Mouse (Mus musculus) heart, adult 2 months (tissue): ENCODE data around the gene Rabif. TPM values are rescaled to one million over a fixed set of nuclear protein-coding genes. Genes with fewer than 3 reads are reported as not detected.
"Not testable (repeated sequence)": the region's sequence is repeated elsewhere in the genome, so short reads cannot be mapped to it uniquely, and the experiment has no call there.

Source experiments
- DNase-seq, 2 experiments: peaks; one replicate each; pipeline ENCODE4 v3.0.0; 2021
- H3K27ac ChIP-seq: fragments of 200-600 bp; 2 replicates; pipeline ENCODE4 v1.8.1; 2022
- H3K27me3 ChIP-seq: fragments of 200-500 bp; 2 replicates; pipeline ENCODE4 v1.6.1; 2012; ENCODE audit warnings: mild to moderate bottlenecking, low read length, inconsistent platforms, mixed read lengths; ENCODE audit not compliant: control insufficient read depth, insufficient read depth
- H3K36me3 ChIP-seq: fragments of 200-500 bp; 2 replicates; pipeline ENCODE4 v1.6.1; 2012; ENCODE audit warnings: low read length, inconsistent platforms; ENCODE audit not compliant: control insufficient read depth, insufficient read depth
- H3K4me1 ChIP-seq: fragments of 200-500 bp; 2 replicates; pipeline ENCODE4 v1.6.1; 2011; ENCODE audit warnings: low read length; ENCODE audit not compliant: control insufficient read depth, insufficient read depth
- H3K4me3 ChIP-seq: fragments of 200-600 bp; 2 replicates; pipeline ENCODE4 v1.8.1; 2022
- H3K79me2 ChIP-seq: fragments of 200-500 bp; replicated peaks from 2 replicates; pipeline ENCODE4 v1.6.1; 2012; ENCODE audit warnings: mild to moderate bottlenecking, inconsistent platforms, low read length, moderate library complexity, mixed read lengths; ENCODE audit not compliant: control insufficient read depth, insufficient read depth
- H3K9ac ChIP-seq: fragments of 200-500 bp; 2 replicates; pipeline ENCODE4 v1.6.1; 2012; ENCODE audit warnings: low read depth, mild to moderate bottlenecking, control low read depth, inconsistent platforms, low read length, mixed read lengths
- CTCF ChIP-seq: fragments of 200-600 bp; IDR thresholded peaks from 2 replicates; pipeline ENCODE4 v1.8.1; 2022; ENCODE audit warnings: antibody characterized with exemption, mild to moderate bottlenecking, moderate library complexity
- EP300 ChIP-seq: fragments of 200-500 bp; IDR thresholded peaks from 2 replicates; pipeline ENCODE4 v1.6.1; 2011; ENCODE audit warnings: low read depth, low read length, control low read depth; ENCODE audit not compliant: insufficient read depth
- POLR2A ChIP-seq: fragments of 200-500 bp; IDR thresholded peaks from 2 replicates; pipeline ENCODE4 v1.6.1; 2011; ENCODE audit warnings: mild to moderate bottlenecking, low read depth, low read length, control low read depth; ENCODE audit not compliant: insufficient read depth
- WGBS: fragments of 180-500 bp; shearing (Covaris S2); methylation state at CpG from one replicate; pipeline ENCODE4 v1.1.7; 2018; 5-methylcytosine and 5-hydroxymethylcytosine counted together
- intact Hi-C: fragments of 180-260 bp; cut with DNase I; formaldehyde crosslinking; loops from one replicate; pipeline ENCODE4 v1.15.1; 2025
- polyA plus RNA-seq: library from polyadenylated mRNA; depleted of rRNA; stranded (reverse); fragments of >200 nt; gene quantifications from 2 replicates; pipeline ENCODE4 v1.2.3, GENCODE M21; 2012
- total RNA-seq, 2 experiments: library from RNA; stranded (reverse); gene quantifications; 2 replicates each; pipeline ENCODE4 v1.2.3; 2021

The Rabif gene
- total and polyA plus RNA-seq, 3 experiments: 8.6 to 9.1 (median 9.1) TPM

DNA sequence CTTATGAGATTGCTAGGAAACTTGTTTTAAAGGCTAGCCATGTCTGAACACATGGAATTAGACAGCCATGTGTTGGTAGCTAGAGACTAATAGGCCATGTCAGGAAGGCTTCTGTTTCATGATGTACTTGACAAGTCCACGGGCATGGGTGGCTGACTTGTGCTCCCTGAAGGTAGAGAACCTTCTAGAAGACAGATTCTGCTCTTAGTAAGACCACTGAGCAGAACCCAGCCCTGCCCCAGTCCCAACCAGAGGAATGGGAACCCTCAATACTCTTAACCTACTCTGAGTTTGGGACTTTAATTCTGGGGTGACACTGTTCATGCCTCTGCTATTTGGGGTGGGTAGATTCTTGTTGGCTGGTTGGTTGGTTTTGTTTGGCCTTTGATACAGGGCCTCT is 30.6 kb downstream of the Rabif start:
- DNase-seq: no peak
- H3K36me3 ChIP-seq: no peaks in the 10 kb centered on the region
- no peaks in the 10 kb centered on the region for H3K27me3 ChIP-seq
- no peak overlapping the region for H3K9ac ChIP-seq
- WGBS: 94% methylated on average over 1 of the region's 1 CpGs
- no peaks in the 10 kb centered on the region for H3K79me2 ChIP-seq
- TF ChIP-seq EP300: no peak
- no peak for TF ChIP-seq CTCF
- no peaks in the 10 kb centered on the region for H3K4me1 ChIP-seq
- intact Hi-C loops: no loop called here
- H3K27ac ChIP-seq: no peak overlapping the region
- no peak overlapping the region for H3K4me3 ChIP-seq

DNA sequence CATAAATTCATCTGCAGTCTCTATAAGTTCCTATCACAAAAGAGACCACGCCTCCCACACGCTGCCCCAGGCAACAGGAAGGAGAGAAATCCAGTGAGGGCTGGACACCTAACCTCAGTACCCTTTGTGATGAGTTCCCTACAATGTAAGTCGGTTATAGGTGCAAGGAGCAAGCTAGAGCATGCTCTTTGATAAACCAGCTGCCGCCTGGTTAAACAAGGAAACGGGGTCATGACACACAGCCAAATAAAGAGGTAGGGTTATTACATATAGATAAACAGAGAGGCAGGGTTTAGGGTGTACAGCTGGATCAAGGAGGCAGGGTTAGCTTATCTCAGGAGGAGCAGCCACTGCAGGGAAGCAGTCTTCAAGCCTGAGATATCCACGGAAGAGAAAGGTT is 32.3 kb downstream of the Rabif start:
- 43% methylated on average over 6 of the region's 6 CpGs for WGBS
- H3K27me3 ChIP-seq: no peaks in the 10 kb centered on the region
- H3K36me3 ChIP-seq: no peaks in the 10 kb centered on the region
- no peak overlapping the region for H3K27ac ChIP-seq
- no peak overlapping the region for H3K4me3 ChIP-seq
- H3K4me1 ChIP-seq: no peaks in the 10 kb centered on the region
- intact Hi-C loops: no loop called here
- DNase-seq: no peak
- H3K79me2 ChIP-seq: no peaks in the 10 kb centered on the region
- TF ChIP-seq EP300: no peak
- TF ChIP-seq POLR2A: no peak
- TF ChIP-seq CTCF: no peak
- no peak overlapping the region for H3K9ac ChIP-seq

DNA sequence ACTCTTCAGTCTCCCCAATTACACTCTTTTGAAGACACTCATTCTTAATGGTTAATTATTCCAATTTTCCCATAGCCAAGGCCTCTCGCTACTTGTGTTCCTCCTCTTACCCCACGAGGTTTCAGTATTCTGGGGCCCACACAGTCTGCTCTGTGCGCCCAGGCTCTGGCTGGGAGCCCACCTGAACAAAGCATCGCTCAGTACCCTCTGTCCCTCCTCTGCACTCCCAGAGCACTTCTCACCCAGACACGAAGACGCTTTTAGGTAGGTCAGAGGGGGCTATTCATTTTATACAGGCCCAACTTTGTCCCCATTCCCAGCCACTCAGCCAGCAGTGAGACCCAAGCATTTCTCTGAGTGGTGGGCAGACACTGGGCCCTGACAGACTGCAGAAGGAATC is 36.2 kb downstream of the Rabif start:
- H3K4me1 ChIP-seq: no peaks in the 10 kb centered on the region
- no peak for DNase-seq
- no peaks in the 10 kb centered on the region for H3K79me2 ChIP-seq
- H3K9ac ChIP-seq: no peak overlapping the region
- WGBS: 81% methylated on average over 6 of the region's 6 CpGs
- TF ChIP-seq EP300 (no peak), CTCF (no peak), POLR2A (no peak)
- intact Hi-C loops: no loop called here
- no peaks in the 10 kb centered on the region for H3K27me3 ChIP-seq
- H3K36me3 ChIP-seq: no peaks in the 10 kb centered on the region
- no peak overlapping the region for H3K4me3 ChIP-seq
- H3K27ac ChIP-seq: no peak overlapping the region

DNA sequence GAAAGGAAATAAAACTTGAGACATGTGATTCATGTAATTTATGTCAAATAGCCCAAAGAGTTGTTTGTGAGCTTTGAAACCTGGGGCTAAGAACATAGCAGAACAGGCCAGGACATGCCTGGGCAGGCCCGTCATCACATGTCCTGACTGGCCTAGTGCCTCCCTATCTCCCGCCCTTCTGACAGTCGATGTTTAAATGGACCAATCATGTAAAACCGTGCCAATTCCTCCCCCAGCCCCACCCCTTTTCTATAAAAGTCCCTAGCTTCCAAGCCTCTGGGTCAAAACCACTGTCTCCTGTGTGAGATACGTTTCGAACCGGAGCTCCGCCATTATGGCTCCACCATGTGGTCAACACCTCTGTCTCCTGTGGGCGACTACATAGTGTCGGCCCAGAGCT is 39.3 kb downstream of the Rabif start:
- H3K27me3 ChIP-seq, H3K4me1 ChIP-seq, intact Hi-C loops, H3K27ac ChIP-seq, DNase-seq, H3K79me2 ChIP-seq, H3K9ac ChIP-seq, H3K36me3 ChIP-seq, H3K4me3 ChIP-seq: not testable (repeated sequence)
- 93% methylated on average over 10 of the region's 10 CpGs for WGBS

DNA sequence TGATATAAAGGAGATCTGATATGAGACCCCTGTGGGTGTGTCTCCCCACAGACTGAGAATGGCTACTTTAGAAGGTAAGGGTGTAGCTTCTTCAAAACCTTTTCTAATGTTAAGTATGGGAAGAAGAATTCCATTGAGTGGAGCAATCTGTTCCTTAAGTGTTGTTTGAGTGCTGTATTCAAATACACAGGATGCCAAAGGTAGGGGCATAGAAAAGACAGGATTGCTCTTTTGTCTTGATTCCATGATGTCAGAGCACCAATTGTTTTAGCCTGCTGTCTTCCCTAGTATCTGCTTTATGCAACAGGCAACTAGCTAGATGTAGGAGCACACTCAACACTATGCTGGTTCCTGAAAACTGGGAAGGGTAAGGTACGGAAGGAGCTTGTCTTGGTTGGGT is 40.6 kb downstream of the Rabif start:
- no peaks in the 10 kb centered on the region for H3K79me2 ChIP-seq
- no peaks in the 10 kb centered on the region for H3K36me3 ChIP-seq
- H3K9ac ChIP-seq: no peak overlapping the region
- H3K4me3 ChIP-seq: no peak overlapping the region
- DNase-seq: no peak
- TF ChIP-seq CTCF: no peak
- TF ChIP-seq EP300: no peak
- no peak for TF ChIP-seq POLR2A
- H3K4me1 ChIP-seq: no peaks in the 10 kb centered on the region
- H3K27ac ChIP-seq: no peak overlapping the region
- no peaks in the 10 kb centered on the region for H3K27me3 ChIP-seq
- intact Hi-C loops: no loop called here
- 98% methylated on average over 1 of the region's 1 CpGs for whole genome bisulfite sequencing

DNA sequence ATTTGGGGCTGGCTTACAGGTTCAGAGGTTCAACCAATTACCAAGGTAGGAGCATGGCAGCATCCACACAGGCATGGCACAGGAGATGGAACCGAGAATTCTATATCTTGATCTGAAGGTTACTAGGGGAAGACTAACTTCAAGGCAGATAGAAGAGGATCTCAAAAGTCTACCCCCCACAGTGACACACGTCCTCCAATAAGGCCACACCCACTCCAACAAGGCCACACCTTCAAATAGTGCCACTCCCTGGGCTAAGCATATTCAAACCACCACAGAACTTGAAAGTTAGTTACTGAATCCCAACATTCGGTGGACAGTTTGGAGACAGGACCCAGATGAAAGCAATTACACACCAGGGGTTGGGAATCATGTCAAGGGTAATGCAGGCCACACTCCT is 41.1 kb downstream of the Rabif start:
- intact Hi-C loops: no loop called here
- H3K27ac ChIP-seq: no peak overlapping the region
- no peaks in the 10 kb centered on the region for H3K27me3 ChIP-seq
- no peaks in the 10 kb centered on the region for H3K4me1 ChIP-seq
- TF ChIP-seq POLR2A (no peak), EP300 (no peak), CTCF (no peak)
- no peak overlapping the region for H3K4me3 ChIP-seq
- no peak overlapping the region for H3K9ac ChIP-seq
- WGBS: 69% methylated on average over 3 of the region's 3 CpGs
- DNase-seq: no peak
- H3K79me2 ChIP-seq: no peaks in the 10 kb centered on the region
- H3K36me3 ChIP-seq: no peaks in the 10 kb centered on the region

DNA sequence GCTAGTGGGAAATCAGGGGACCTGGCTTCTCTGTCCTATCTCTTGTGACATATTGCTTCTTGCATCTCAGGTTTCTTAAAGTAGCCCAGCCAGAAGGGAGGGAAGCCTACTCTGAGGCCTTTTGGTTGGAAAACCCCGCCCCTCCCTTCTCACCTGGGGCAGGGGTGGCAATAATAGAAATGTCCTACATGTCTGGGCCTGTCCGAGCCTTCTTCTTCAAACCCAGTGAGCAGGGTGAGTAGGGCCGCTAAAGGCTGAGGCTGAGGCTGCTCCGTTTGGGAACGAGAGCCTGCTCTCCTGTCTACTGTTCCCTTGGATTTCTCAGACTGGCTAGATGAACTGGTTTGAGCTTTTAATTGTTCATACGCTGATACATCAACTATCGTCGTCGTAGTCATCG is 46.2 kb downstream of the Rabif start:
- intact Hi-C loops: no loop called here
- WGBS: 92% methylated on average over 10 of the region's 10 CpGs
- no peak overlapping the region for H3K4me3 ChIP-seq

More for the DNA sequence above, 46.2 kb downstream of the Rabif start:
- Histone ChIP-seq H3K27ac (no peak overlapping the region), H3K4me1 (no peaks in the 10 kb centered on the region), H3K79me2 (no peaks in the 10 kb centered on the region), H3K36me3 (no peaks in the 10 kb centered on the region), H3K9ac (no peak overlapping the region), H3K27me3 (no peaks in the 10 kb centered on the region)
- no peak for DNase-seq
- TF ChIP-seq EP300: no peak
- TF ChIP-seq CTCF: no peak
- TF ChIP-seq POLR2A: no peak
